Mouse (Mus musculus) heart, embryonic 11.5 days (tissue): ENCODE measurements around the gene Zkscan4. TPM values are rescaled to one million over a fixed set of nuclear protein-coding genes. Genes with fewer than 3 reads are reported as not detected.
A peak's percentile ranks its signal among the peaks of the same experiment; 100 is the strongest.
"Not testable (repeated sequence)": the region's sequence is repeated elsewhere in the genome, so short reads cannot be mapped to it uniquely, and the experiment has no call there.

ENCODE experiments used
- ATAC-seq: fragments of 200-750 bp; cut with Nextera tagmentation; replicated peaks from 2 replicates; pipeline ENCODE4 v1.8.0; 2017; ENCODE audit warnings: moderate library complexity; ENCODE audit not compliant: insufficient number of reproducible peaks, low FRiP score, low TSS enrichment
- H3K27ac ChIP-seq: fragments of 300-500 bp; sonication (generic); 2 replicates; pipeline ENCODE4 v1.5.1; 2014; ENCODE audit warnings: mild to moderate bottlenecking, low read depth, low read length
- H3K27me3 ChIP-seq: fragments of 300-500 bp; sonication (generic); 2 replicates; pipeline ENCODE4 v1.6.1; 2014; ENCODE audit warnings: mild to moderate bottlenecking, low read length, mixed read lengths; ENCODE audit not compliant: control insufficient read depth, insufficient read depth
- H3K36me3 ChIP-seq: fragments of 300-500 bp; sonication (generic); 2 replicates; pipeline ENCODE4 v1.6.1; 2014; ENCODE audit warnings: mild to moderate bottlenecking, low read length, moderate library complexity, mixed read lengths; ENCODE audit not compliant: control insufficient read depth, insufficient read depth
- H3K4me1 ChIP-seq: fragments of 300-500 bp; sonication (generic); 2 replicates; pipeline ENCODE4 v1.6.1; 2014; ENCODE audit warnings: low read length; ENCODE audit not compliant: control insufficient read depth, insufficient read depth
- H3K4me2 ChIP-seq: fragments of 300-500 bp; sonication (generic); 2 replicates; pipeline ENCODE4 v1.6.1; 2014; ENCODE audit warnings: mild to moderate bottlenecking, moderate library complexity
- H3K4me3 ChIP-seq: fragments of 300-500 bp; sonication (generic); 2 replicates; pipeline ENCODE4 v1.5.1; 2014; ENCODE audit warnings: low read depth, low read length
- H3K9ac ChIP-seq: fragments of 300-500 bp; sonication (generic); 2 replicates; pipeline ENCODE4 v1.6.1; 2014; ENCODE audit warnings: mild to moderate bottlenecking, low read depth, low read length, moderate library complexity
- H3K9me3 ChIP-seq: fragments of 300-500 bp; sonication (generic); replicated peaks from 2 replicates; pipeline ENCODE4 v1.6.1; 2016; ENCODE audit warnings: low read length; ENCODE audit not compliant: control insufficient read depth
- WGBS: fragments of 180-500 bp; shearing (Covaris S2); extraction: QIAGEN DNeasy Blood & Tissue Kit; methylation state at CpG from one replicate; pipeline ENCODE4 v1.1.7; 2014; ENCODE audit not compliant: insufficient replicate concordance; 5-methylcytosine and 5-hydroxymethylcytosine counted together
- polyA plus RNA-seq: library from polyadenylated mRNA; unstranded; fragments of >200 nt; fragmentation: Nextera tagmentation; extraction: Ambion mirVana; gene quantifications from 2 replicates; pipeline ENCODE4 v1.2.1, GENCODE M21; 2014

Gene Zkscan4
- polyA plus RNA-seq: 1.2 and 1.8 TPM in 2 replicates

GRCm38 (mm10) chr13:21478759-21479670, at the start of gene Zkscan4, which contains the start of gene Gm10065:
Gene Zkscan4 (plus strand): TSS chr13:21478907.
Gene Gm10065 (minus strand): TSS chr13:21479441.
- not testable (repeated sequence) for H3K27me3 ChIP-seq, H3K4me1 ChIP-seq, H3K36me3 ChIP-seq, H3K9me3 ChIP-seq
- 3% methylated on average over 26 of the region's 31 CpGs for WGBS
- peak within 1 kb of the TSS; percentile 54 for H3K27ac ChIP-seq
- H3K4me2 ChIP-seq: peak within 1 kb of the TSS; percentile 72
- peak within 1 kb of the TSS; percentile 74 for H3K9ac ChIP-seq
- ATAC-seq: peak; percentile 60
- H3K4me3 ChIP-seq: peak within 1 kb of the TSS; percentile 59

- no peaks in the 10 kb centered on the region for H3K27me3 ChIP-seq
- no peak overlapping the region for H3K4me3 ChIP-seq
- no peaks in the 10 kb centered on the region for H3K9me3 ChIP-seq
- H3K4me1 ChIP-seq: peaks cover 5% of the 10 kb centered on the region
- H3K9ac ChIP-seq: no peak overlapping the region
- no peak for ATAC-seq
- no peak overlapping the region for H3K4me2 ChIP-seq
- H3K27ac ChIP-seq: no peak overlapping the region
- WGBS: 74% methylated on average over 4 of the region's 4 CpGs
- no peaks in the 10 kb centered on the region for H3K36me3 ChIP-seq
Measured at GRCm38 (mm10) chr13:21435476-21435875, 43.2 kb upstream of the Zkscan4 start.

- Histone ChIP-seq H3K4me3 (peak within 1 kb of the TSS; percentile 66), H3K4me1 (peaks cover 5% of the 10 kb centered on the region), H3K9me3 (no peaks in the 10 kb centered on the region), H3K27ac (peak within 1 kb of the TSS; percentile 77), H3K36me3 (peaks cover 16% of the 10 kb centered on the region), H3K4me2 (peak within 1 kb of the TSS; percentile 89), H3K27me3 (no peaks in the 10 kb centered on the region), H3K9ac (peak within 1 kb of the TSS; percentile 79)
- peak; percentile 85 for ATAC-seq
- under 1% methylated on average over 32 of the region's 32 CpGs for WGBS
Measured at GRCm38 (mm10) chr13:21440503-21441206, 38.1 kb upstream of the Zkscan4 start, which contains the start of gene Pgbd1. Gene Pgbd1 (minus strand): TSS chr13:21441058.

- Histone ChIP-seq H3K4me1 (peaks cover 5% of the 10 kb centered on the region), H3K27me3 (no peaks in the 10 kb centered on the region), H3K9me3 (no peaks in the 10 kb centered on the region), H3K4me2 (peak overlapping the region; percentile 89), H3K27ac (peak overlapping the region; percentile 77; the same call in 1 of the 2 replicates), H3K9ac (peak overlapping the region; percentile 79), H3K4me3 (peak overlapping the region; percentile 66), H3K36me3 (peaks cover 16% of the 10 kb centered on the region)
- 17% methylated on average over 10 of the region's 10 CpGs for WGBS
- peak; percentile 20; the same call in 1 of the 2 replicates for ATAC-seq
Measured at GRCm38 (mm10) chr13:21441207-21441572, 37.5 kb upstream of the Zkscan4 start.

GRCm38 (mm10) chr13:21446796-21447195, 31.9 kb upstream of the Zkscan4 start:
- no peak overlapping the region; the same call in 1 of the 2 replicates for H3K9ac ChIP-seq
- H3K4me3 ChIP-seq: no peak overlapping the region
- H3K27me3 ChIP-seq: no peaks in the 10 kb centered on the region
- 86% methylated on average over 9 of the region's 9 CpGs for WGBS
- no peak overlapping the region for H3K27ac ChIP-seq
- no peak overlapping the region for H3K4me2 ChIP-seq
- H3K9me3 ChIP-seq: no peaks in the 10 kb centered on the region
- no peaks in the 10 kb centered on the region for H3K4me1 ChIP-seq
- H3K36me3 ChIP-seq: peaks cover 29% of the 10 kb centered on the region
- ATAC-seq: no peak

- no peak overlapping the region for H3K4me3 ChIP-seq
- H3K27ac ChIP-seq: no peak overlapping the region
- peaks cover 6% of the 10 kb centered on the region; the same call in 1 of the 2 replicates for H3K4me1 ChIP-seq
- no peaks in the 10 kb centered on the region for H3K27me3 ChIP-seq
- no peak overlapping the region for H3K9ac ChIP-seq
- 78% methylated on average over 16 of the region's 16 CpGs for WGBS
- H3K36me3 ChIP-seq: peaks cover 29% of the 10 kb centered on the region
- ATAC-seq: no peak
- no peak overlapping the region for H3K4me2 ChIP-seq
- no peaks in the 10 kb centered on the region for H3K9me3 ChIP-seq
Measured at GRCm38 (mm10) chr13:21447856-21448614, 30.7 kb upstream of the Zkscan4 start.

- H3K27me3 ChIP-seq: no peaks in the 10 kb centered on the region
Measured at GRCm38 (mm10) chr13:21453042-21453441, 25.7 kb upstream of the Zkscan4 start.

GRCm38 (mm10) chr13:21453449-21453848, 25.3 kb upstream of the Zkscan4 start, which contains the start of gene Zscan26:
Gene Zscan26 (minus strand): TSS chr13:21453730.
- Histone ChIP-seq H3K27me3 (no peaks in the 10 kb centered on the region), H3K4me1 (peaks cover 12% of the 10 kb centered on the region), H3K9ac (peak within 1 kb of the TSS; percentile 88), H3K27ac (peak within 1 kb of the TSS; percentile 78), H3K4me2 (peak within 1 kb of the TSS; percentile 74), H3K4me3 (peak within 1 kb of the TSS; percentile 86), H3K36me3 (0 out of 2 replicates have a peak, but pooled peaks cover 3% of the 10 kb centered on the region), H3K9me3 (no peaks in the 10 kb centered on the region)
- peak; percentile 75 for ATAC-seq
- WGBS: under 1% methylated on average over 23 of the region's 23 CpGs

More at GRCm38 (mm10) chr13:21453042-21453441, 25.7 kb upstream of the Zkscan4 start:
- H3K27ac ChIP-seq: peak overlapping the region; percentile 78
- WGBS: 3% methylated on average over 13 of the region's 13 CpGs
- no peak for ATAC-seq
- peak overlapping the region; percentile 74 for H3K4me2 ChIP-seq
- H3K4me3 ChIP-seq: peak overlapping the region; percentile 86
- H3K9me3 ChIP-seq: no peaks in the 10 kb centered on the region
- H3K9ac ChIP-seq: peak overlapping the region; percentile 88
- peaks cover 12% of the 10 kb centered on the region for H3K4me1 ChIP-seq
- peaks cover 5% of the 10 kb centered on the region; the same call in 1 of the 2 replicates for H3K36me3 ChIP-seq
